Mouse (Mus musculus) cortical plate, adult 2 months (tissue): Measurements from ENCODE around the gene Abca8b. TPM values are rescaled to one million over a fixed set of nuclear protein-coding genes. Genes with fewer than 3 reads are reported as not detected.
"Not testable (repeated sequence)": the region's sequence is repeated elsewhere in the genome, so short reads cannot be mapped to it uniquely, and the experiment has no call there.

Experiments used
- H3K27ac ChIP-seq: fragments of 200-500 bp; 2 replicates; pipeline ENCODE4 v1.5.1; 2012; ENCODE audit warnings: low read length, control low read depth, inconsistent platforms; ENCODE audit not compliant: insufficient read depth
- H3K4me1 ChIP-seq: fragments of 200-500 bp; 2 replicates; pipeline ENCODE4 v1.6.1; 2011; ENCODE audit warnings: low read length; ENCODE audit not compliant: control insufficient read depth, insufficient read depth
- H3K4me3 ChIP-seq: fragments of 200-500 bp; 2 replicates; pipeline ENCODE4 v1.5.1; 2011; ENCODE audit warnings: mild to moderate bottlenecking, low read length, control low read depth; ENCODE audit not compliant: insufficient read depth
- CTCF ChIP-seq: fragments of 200-500 bp; IDR thresholded peaks from 2 replicates; pipeline ENCODE4 v1.5.1; 2011; ENCODE audit warnings: mild to moderate bottlenecking, control low read depth, low read length; ENCODE audit not compliant: insufficient read depth; ENCODE audit errors: extremely low read depth
- POLR2A ChIP-seq: fragments of 200-500 bp; IDR thresholded peaks from 2 replicates; pipeline ENCODE4 v1.6.1; 2011; ENCODE audit warnings: mild to moderate bottlenecking, low read length, control low read depth; ENCODE audit not compliant: insufficient read depth; ENCODE audit errors: extremely low read depth
- polyA plus RNA-seq: library from polyadenylated mRNA; depleted of rRNA; stranded (reverse); fragments of >200 nt; gene quantifications from 2 replicates; pipeline ENCODE4 v1.2.3, GENCODE M21; 2012

The Abca8b gene
- polyA plus RNA-seq, 1 experiment: 8.7 TPM

GRCm38 (mm10) chr11:109919480-109919879 is 76.2 kb downstream of the Abca8b start:
- H3K4me1 ChIP-seq: no peaks in the 10 kb centered on the region
- no peak for TF ChIP-seq CTCF
- TF ChIP-seq POLR2A: no peak
- no peak overlapping the region for H3K4me3 ChIP-seq
- H3K27ac ChIP-seq: no peak overlapping the region

GRCm38 (mm10) chr11:109916654-109917053 is 79.0 kb downstream of the Abca8b start:
- TF ChIP-seq POLR2A (no peak), CTCF (no peak)
- H3K27ac ChIP-seq: no peak overlapping the region

GRCm38 (mm10) chr11:109913156-109913555 is 82.5 kb downstream of the Abca8b start:
- H3K27ac ChIP-seq, H3K4me1 ChIP-seq, H3K4me3 ChIP-seq: not testable (repeated sequence)

More at GRCm38 (mm10) chr11:109916654-109917053, 79.0 kb downstream of the Abca8b start:
- no peak overlapping the region for H3K4me3 ChIP-seq
- no peaks in the 10 kb centered on the region for H3K4me1 ChIP-seq

- not testable (repeated sequence) for H3K4me1 ChIP-seq, H3K27ac ChIP-seq, H3K4me3 ChIP-seq
Observed at GRCm38 (mm10) chr11:109912118-109912517, 83.5 kb downstream of the Abca8b start.

GRCm38 (mm10) chr11:109909801-109910200 is 85.8 kb downstream of the Abca8b start:
- H3K4me3 ChIP-seq: no peak overlapping the region
- no peaks in the 10 kb centered on the region for H3K4me1 ChIP-seq
- no peak overlapping the region for H3K27ac ChIP-seq
- TF ChIP-seq CTCF (no peak), POLR2A (no peak)

- no peak overlapping the region for H3K4me3 ChIP-seq
- TF ChIP-seq CTCF (no peak), POLR2A (no peak)
- H3K4me1 ChIP-seq: no peaks in the 10 kb centered on the region
- H3K27ac ChIP-seq: no peak overlapping the region
Observed at GRCm38 (mm10) chr11:109908207-109909031, 87.2 kb downstream of the Abca8b start.

GRCm38 (mm10) chr11:109907508-109907907 is 88.1 kb downstream of the Abca8b start:
- H3K4me1 ChIP-seq: no peaks in the 10 kb centered on the region; the same call in 1 of the 2 replicates
- no peak overlapping the region for H3K4me3 ChIP-seq
- TF ChIP-seq POLR2A: no peak
- TF ChIP-seq CTCF: no peak
- H3K27ac ChIP-seq: no peak overlapping the region

- Histone ChIP-seq H3K4me3 (no peak overlapping the region), H3K27ac (no peak overlapping the region), H3K4me1 (no peaks in the 10 kb centered on the region; the same call in 1 of the 2 replicates)
- TF ChIP-seq CTCF (no peak), POLR2A (no peak)
Observed at GRCm38 (mm10) chr11:109902616-109903598, 92.7 kb downstream of the Abca8b start.

GRCm38 (mm10) chr11:109900491-109901241 is 95.0 kb downstream of the Abca8b start:
- no peak overlapping the region for H3K4me3 ChIP-seq
- no peak overlapping the region for H3K27ac ChIP-seq
- TF ChIP-seq POLR2A: no peak
- no peak for TF ChIP-seq CTCF
- no peaks in the 10 kb centered on the region; the same call in 1 of the 2 replicates for H3K4me1 ChIP-seq
